Mouse (Mus musculus) right cerebral cortex, postnatal 10 days (tissue): ENCODE results near the gene Gm11627.
"Not testable (repeated sequence)": the region's sequence is repeated elsewhere in the genome, so short reads cannot be mapped to it uniquely, and the experiment has no call there.

Experiments
- DNase-seq, 2 experiments: peaks; one replicate each; pipeline ENCODE4 v3.0.0; 2021; ENCODE audit warnings: low spot score in 2 of 2

The Gm11627 gene

GRCm38 (mm10) chr11:102579165-102580033, at the start of gene Gm11627:
TSS of gene Gm11627 (minus strand) at chr11:102579461.
- DNase-seq, result peak; percentile 75

GRCm38 (mm10) chr11:102628529-102628928, 49.3 kb upstream of the Gm11627 start:
- DNase-seq, result no peak

- no peak for DNase-seq
Observed at GRCm38 (mm10) chr11:102627171-102627931, 48.1 kb upstream of the Gm11627 start.

GRCm38 (mm10) chr11:102624888-102625407, 45.7 kb upstream of the Gm11627 start:
- peak in 1 of 2 experiments; percentile 50 for DNase-seq

GRCm38 (mm10) chr11:102623876-102624789, 44.9 kb upstream of the Gm11627 start:
- peak; percentile 39 to 40 for DNase-seq

GRCm38 (mm10) chr11:102619449-102619848, 40.2 kb upstream of the Gm11627 start:
- DNase-seq, result no peak

- no peak for DNase-seq
Observed at GRCm38 (mm10) chr11:102611317-102611705, 32.0 kb upstream of the Gm11627 start.

- no peak for DNase-seq
Observed at GRCm38 (mm10) chr11:102610675-102611316, 31.5 kb upstream of the Gm11627 start.

GRCm38 (mm10) chr11:102610260-102610659, 31.0 kb upstream of the Gm11627 start:
- no peak for DNase-seq

- no peak for DNase-seq
Observed at GRCm38 (mm10) chr11:102609483-102609882, 30.2 kb upstream of the Gm11627 start.

- DNase-seq, result no peak
Observed at GRCm38 (mm10) chr11:102608691-102609090, 29.4 kb upstream of the Gm11627 start.

GRCm38 (mm10) chr11:102607686-102608548, 28.7 kb upstream of the Gm11627 start:
- DNase-seq, result no peak

- not testable (repeated sequence) for DNase-seq
Observed at GRCm38 (mm10) chr11:102607201-102607600, 27.9 kb upstream of the Gm11627 start.

GRCm38 (mm10) chr11:102606751-102607171, 27.5 kb upstream of the Gm11627 start:
- DNase-seq, result no peak

GRCm38 (mm10) chr11:102605553-102606416, 26.5 kb upstream of the Gm11627 start:
- DNase-seq, result peak in 1 of 2 experiments; percentile 34

GRCm38 (mm10) chr11:102604777-102605552, 25.7 kb upstream of the Gm11627 start:
- DNase-seq, result peak; percentile 49 to 54

GRCm38 (mm10) chr11:102604010-102604584, 24.8 kb upstream of the Gm11627 start, which contains the start of gene Fzd2:
TSS of gene Fzd2 (plus strand) at chr11:102604396.
- peak; percentile 88 to 93 for DNase-seq

GRCm38 (mm10) chr11:102603496-102603850, 24.2 kb upstream of the Gm11627 start:
- peak; percentile 40 to 56 for DNase-seq
